Mouse (Mus musculus) ES-E14 (cell line): ENCODE results near the gene Tcte2.

ENCODE experiments used
- CHD2 ChIP-seq: IDR thresholded peaks from 2 replicates; pipeline ENCODE4 v1.6.1; 2014; ENCODE audit warnings: mild to moderate bottlenecking, low read depth, low read length, inconsistent platforms
- HCFC1 ChIP-seq: IDR thresholded peaks from 2 replicates; pipeline ENCODE4 v1.6.1; 2012; ENCODE audit warnings: low read length, inconsistent platforms, borderline replicate concordance; ENCODE audit not compliant: insufficient read depth
- MAFK ChIP-seq: IDR thresholded peaks from 2 replicates; pipeline ENCODE4 v1.6.1; 2014; ENCODE audit warnings: mild to moderate bottlenecking, low read depth, low read length, inconsistent platforms; ENCODE audit not compliant: insufficient read depth
- ZC3H11A ChIP-seq: IDR thresholded peaks from 2 replicates; pipeline ENCODE4 v1.6.1; 2012; ENCODE audit warnings: low read depth, mild to moderate bottlenecking, inconsistent platforms, low read length, borderline replicate concordance
- ZNF384 ChIP-seq: IDR thresholded peaks from 2 replicates; pipeline ENCODE4 v1.6.1; 2012; ENCODE audit warnings: low read depth, low read length, inconsistent platforms

GRCm38 (mm10) chr17:13687656-13688055, 74.0 kb downstream of the Tcte2 start:
- no peak for TF ChIP-seq ZNF384
- TF ChIP-seq ZC3H11A: no peak
- TF ChIP-seq HCFC1: no peak
- no peak for TF ChIP-seq CHD2
- TF ChIP-seq MAFK: no peak
